Mouse (Mus musculus): ENCODE results near the gene Larp7. TPM values are rescaled to one million over a fixed set of nuclear protein-coding genes. Genes with fewer than 3 reads are reported as not detected.

Gene Larp7
- polyA plus RNA-seq, 1 experiment from 2014 or later = 86.4 TPM

- no peak overlapping the region for H3K4me2 ChIP-seq (ENCODE audit: low read depth, severe bottlenecking)
- no peaks in the 10 kb centered on the region for H3K4me1 ChIP-seq (ENCODE audit: control insufficient read depth, insufficient read depth, low read length)
- H3K27ac ChIP-seq (replicated peaks; ENCODE audit: low read depth, low read length) = no peak overlapping the region
- no peaks in the 10 kb centered on the region for H3K27me3 ChIP-seq (ENCODE audit: control insufficient read depth, insufficient read depth, low read length)
- H3K9ac ChIP-seq (ENCODE audit: low read length) = no peak overlapping the region
- no peak overlapping the region for H3K4me3 ChIP-seq (ENCODE audit: low read depth, low read length)
- no peak for ATAC-seq (ENCODE audit: insufficient number of reproducible peaks, low FRiP score, low TSS enrichment, low read depth)
- DNase-seq (ENCODE audit: low spot score) = no peak
- 70% methylated on average over 15 of the region's 15 CpGs for WGBS
- H3K36me3 ChIP-seq (ENCODE audit: control insufficient read depth, insufficient read depth, low read length) = no peaks in the 10 kb centered on the region
- H3K9me3 ChIP-seq (ENCODE audit: control insufficient read depth, low read length) = no peaks in the 10 kb centered on the region
Measured at GRCm38 (mm10) chr3:127507878-127508783, 45.0 kb downstream of the Larp7 start.

GRCm38 (mm10) chr3:127498742-127499400, 54.3 kb downstream of the Larp7 start, which contains the start of gene Ank2:
Gene Ank2 (minus strand): TSS chr3:127499350.
- H3K27ac ChIP-seq (replicated peaks; ENCODE audit: low read depth, low read length) = no peak within 1 kb of the TSS
- WGBS = under 1% methylated on average over 60 of the region's 62 CpGs

GRCm38 (mm10) chr3:127498197-127498741, 54.9 kb downstream of the Larp7 start:
- H3K9me3 ChIP-seq (ENCODE audit: control insufficient read depth, low read length) = no peaks in the 10 kb centered on the region
- peak overlapping the region; percentile 61 for H3K4me3 ChIP-seq (ENCODE audit: low read depth, low read length)
- peak overlapping the region; percentile 100 for H3K4me2 ChIP-seq (ENCODE audit: low read depth, severe bottlenecking)
- peak; percentile 51 for DNase-seq (ENCODE audit: low spot score)
- peak overlapping the region; percentile 57 for H3K9ac ChIP-seq (ENCODE audit: low read length)
- H3K4me1 ChIP-seq (ENCODE audit: control insufficient read depth, insufficient read depth, low read length) = peaks cover 8% of the 10 kb centered on the region; the same call in 1 of the 2 replicates
- ATAC-seq (ENCODE audit: insufficient number of reproducible peaks, low FRiP score, low TSS enrichment, low read depth) = peak; percentile 77
- peaks cover 23% of the 10 kb centered on the region for H3K27me3 ChIP-seq (ENCODE audit: control insufficient read depth, insufficient read depth, low read length)
- WGBS = 1% methylated on average over 23 of the region's 23 CpGs
- H3K36me3 ChIP-seq (ENCODE audit: control insufficient read depth, insufficient read depth, low read length) = no peaks in the 10 kb centered on the region
- H3K27ac ChIP-seq (replicated peaks; ENCODE audit: low read depth, low read length) = no peak overlapping the region

More at GRCm38 (mm10) chr3:127498742-127499400, 54.3 kb downstream of the Larp7 start, which contains the start of gene Ank2:
- Histone ChIP-seq H3K27me3 (ENCODE audit: control insufficient read depth, insufficient read depth, low read length) (peaks cover 23% of the 10 kb centered on the region), H3K4me2 (ENCODE audit: low read depth, severe bottlenecking) (peak within 1 kb of the TSS; percentile 100), H3K4me3 (ENCODE audit: low read depth, low read length) (peak within 1 kb of the TSS; percentile 61), H3K9me3 (ENCODE audit: control insufficient read depth, low read length) (no peaks in the 10 kb centered on the region), H3K4me1 (ENCODE audit: control insufficient read depth, insufficient read depth, low read length) (peaks cover 8% of the 10 kb centered on the region; the same call in 1 of the 2 replicates), H3K9ac (ENCODE audit: low read length) (peak within 1 kb of the TSS; percentile 57), H3K36me3 (ENCODE audit: control insufficient read depth, insufficient read depth, low read length) (no peaks in the 10 kb centered on the region)
- ATAC-seq (ENCODE audit: insufficient number of reproducible peaks, low FRiP score, low TSS enrichment, low read depth) (peak; percentile 15; the same call in 1 of the 2 replicates), DNase-seq (ENCODE audit: low spot score) (peak; percentile 66)

- Histone ChIP-seq H3K4me3 (ENCODE audit: low read depth, low read length) (no peak overlapping the region), H3K27me3 (ENCODE audit: control insufficient read depth, insufficient read depth, low read length) (peaks cover 2% of the 10 kb centered on the region; the same call in 1 of the 2 replicates), H3K36me3 (ENCODE audit: control insufficient read depth, insufficient read depth, low read length) (no peaks in the 10 kb centered on the region), H3K9me3 (ENCODE audit: control insufficient read depth, low read length) (no peaks in the 10 kb centered on the region), H3K4me2 (ENCODE audit: low read depth, severe bottlenecking) (no peak overlapping the region), H3K27ac (replicated peaks; ENCODE audit: low read depth, low read length) (no peak overlapping the region), H3K4me1 (ENCODE audit: control insufficient read depth, insufficient read depth, low read length) (no peaks in the 10 kb centered on the region), H3K9ac (ENCODE audit: low read length) (no peak overlapping the region)
- WGBS = 87% methylated on average over 3 of the region's 3 CpGs
- DNase-seq (ENCODE audit: low spot score) (no peak), ATAC-seq (ENCODE audit: insufficient number of reproducible peaks, low FRiP score, low TSS enrichment, low read depth) (no peak)
Measured at GRCm38 (mm10) chr3:127492663-127493062, 60.5 kb downstream of the Larp7 start.

GRCm38 (mm10) chr3:127487302-127487701, 65.8 kb downstream of the Larp7 start:
- no peaks in the 10 kb centered on the region for H3K9me3 ChIP-seq (ENCODE audit: control insufficient read depth, low read length)
- WGBS = 83% methylated on average over 7 of the region's 7 CpGs
- no peak for ATAC-seq (ENCODE audit: insufficient number of reproducible peaks, low FRiP score, low TSS enrichment, low read depth)

More at GRCm38 (mm10) chr3:127487302-127487701, 65.8 kb downstream of the Larp7 start:
- Histone ChIP-seq H3K4me3 (ENCODE audit: low read depth, low read length) (no peak overlapping the region), H3K4me2 (ENCODE audit: low read depth, severe bottlenecking) (no peak overlapping the region), H3K27ac (replicated peaks; ENCODE audit: low read depth, low read length) (no peak overlapping the region), H3K36me3 (ENCODE audit: control insufficient read depth, insufficient read depth, low read length) (no peaks in the 10 kb centered on the region), H3K4me1 (ENCODE audit: control insufficient read depth, insufficient read depth, low read length) (no peaks in the 10 kb centered on the region), H3K9ac (ENCODE audit: low read length) (no peak overlapping the region), H3K27me3 (ENCODE audit: control insufficient read depth, insufficient read depth, low read length) (no peaks in the 10 kb centered on the region)
- DNase-seq (ENCODE audit: low spot score) = no peak

MicroRNA genes within 50 kb of the gene (microRNA counts, 519-probe panel; counts per million panel counts)
- not detected for microRNA mmu-miR-302a
- microRNA mmu-miR-302b = not detected
- not detected for microRNA mmu-miR-302c
- microRNA mmu-miR-302d = 2,726 counts per million, percentile 27 among the panel's probes with 10 or more counts
- microRNA mmu-miR-367 = 3,052 counts per million, percentile 36 among the panel's probes with 10 or more counts

Small RNAs within 50 kb of the gene (microRNA-seq; reads per million reads assigned to microRNA genes)
- 409 reads per million, percentile 65 among the genes with 10 or more reads in this experiment for gene Mir302a
- gene Mir302b = 339 reads per million, percentile 64 among the genes with 10 or more reads in this experiment
- gene Mir302c = 53.4 reads per million, percentile 40 among the genes with 10 or more reads in this experiment
- gene Mir302d = 360 reads per million, percentile 64 among the genes with 10 or more reads in this experiment
- 1.2 reads per million for gene Mir367

Other genes starting within 250 kb of the Larp7 start
- 16.6 and 17.1 TPM in 2 replicates for gene Ank2, start 54.0 kb downstream of the Larp7 start, polyA plus RNA-seq (2014; fragmentation: Nextera tagmentation; extraction: Ambion mirVana)
- gene Zgrf1, start 140 bp upstream of the Larp7 start, polyA plus RNA-seq (2014; fragmentation: Nextera tagmentation; extraction: Ambion mirVana) = 11.4 and 14.1 TPM in 2 replicates
- not detected in 2 replicates for gene Neurog2, start 79.8 kb upstream of the Larp7 start, polyA plus RNA-seq (2014; fragmentation: Nextera tagmentation; extraction: Ambion mirVana)
- 0.37 and 0.74 TPM in 2 replicates for gene Alpk1, start 227.2 kb upstream of the Larp7 start, polyA plus RNA-seq (2014; fragmentation: Nextera tagmentation; extraction: Ambion mirVana)
- 2.0 and 2.9 TPM in 2 replicates for gene Tifa, start 236.5 kb upstream of the Larp7 start, polyA plus RNA-seq (2014; fragmentation: Nextera tagmentation; extraction: Ambion mirVana)

All from limb, embryonic 11.5 days (tissue).